In genomic region chr10:62275235-62275634, GRCm38 (mm10) we compare ENCODE assay signal across 9 mouse cellular contexts. TPM values are rescaled to one million over a fixed set of nuclear protein-coding genes. Genes with fewer than 3 reads are reported as not detected.
DNase-seq lines count a peak whose midpoint lies in the region; ATAC-seq lines count a peak whose summit lies in the region.
"Had no signal": no experiment of that assay in that cellular context is flagged by ENCODE, and none has a peak within 500 bp of the region (broad histone marks: within the 10 kb centered on the region; RNA-seq: fewer than 3 reads in every experiment).

No protein-coding gene starts in this region.

- H3K4me3 ChIP-seq in midbrain, embryonic 11.5 days (ENCODE audit: low read depth, low read length): no peak overlapping the region
- no peak overlapping the region for H3K4me3 ChIP-seq in midbrain, embryonic 16.5 days (ENCODE audit: low read depth, low read length)
- no peak overlapping the region for H3K4me3 ChIP-seq in liver, embryonic 13.5 days (replicated peaks)

- 0 out of 2 replicates have a peak, but pooled peaks cover 2% of the 10 kb centered on the region for H3K36me3 ChIP-seq in midbrain, embryonic 11.5 days (ENCODE audit: control insufficient read depth, insufficient read depth, low read length)
- peaks cover 37% of the 10 kb centered on the region for H3K36me3 ChIP-seq in midbrain, embryonic 16.5 days (ENCODE audit: control insufficient read depth, insufficient read depth, low read length)
- peaks cover 98% of the 10 kb centered on the region for H3K36me3 ChIP-seq in liver, embryonic 13.5 days

- no peak overlapping the region for H3K4me2 ChIP-seq in midbrain, embryonic 11.5 days
- no peak overlapping the region for H3K4me2 ChIP-seq in midbrain, embryonic 16.5 days (ENCODE audit: low read length)
- H3K4me2 ChIP-seq in liver, embryonic 13.5 days: no peak overlapping the region

- no peaks in the 10 kb centered on the region for H3K27me3 ChIP-seq in midbrain, embryonic 11.5 days (ENCODE audit: control insufficient read depth, insufficient read depth, low read length)
- H3K27me3 ChIP-seq in midbrain, embryonic 16.5 days (ENCODE audit: control insufficient read depth, insufficient read depth, low read depth, low read length): no peaks in the 10 kb centered on the region
- H3K27me3 ChIP-seq in liver, embryonic 13.5 days: no peaks in the 10 kb centered on the region

- ATAC-seq in midbrain, embryonic 11.5 days (ENCODE audit: low FRiP score): no peak
- ATAC-seq in midbrain, embryonic 16.5 days: no peak
- ATAC-seq in frontal cortex, adult (ENCODE audit: low TSS enrichment): peak; percentile 60; the same call in 1 of the 2 replicates
- ATAC-seq in liver, embryonic 13.5 days (ENCODE audit: low read depth): 0 out of 2 replicates have a peak, but pooled peaks have one; percentile 13

- H3K9me3 ChIP-seq in midbrain, embryonic 11.5 days (ENCODE audit: control insufficient read depth, low read length): no peaks in the 10 kb centered on the region; the same call in 1 of the 2 replicates
- no peaks in the 10 kb centered on the region for H3K9me3 ChIP-seq in midbrain, embryonic 16.5 days (replicated peaks; ENCODE audit: control insufficient read depth, low read length, poor library complexity, severe bottlenecking)
- no peaks in the 10 kb centered on the region for H3K9me3 ChIP-seq in liver, embryonic 13.5 days (replicated peaks)

- H3K4me1 ChIP-seq in midbrain, embryonic 11.5 days (ENCODE audit: control insufficient read depth, insufficient read depth, low read length): no peaks in the 10 kb centered on the region
- H3K4me1 ChIP-seq in midbrain, embryonic 16.5 days (ENCODE audit: control insufficient read depth, insufficient read depth, low read length): no peaks in the 10 kb centered on the region
- H3K4me1 ChIP-seq in liver, embryonic 13.5 days (replicated peaks): 0 out of 2 replicates have a peak, but pooled peaks cover under 1% of the 10 kb centered on the region

- peak; percentile 98 for DNase-seq in midbrain, embryonic 11.5 days (ENCODE audit: low spot score, missing footprints)
- DNase-seq in c-Kit-positive CD71-negative TER-119-negative erythroid progenitor cells, embryonic 14.5 days (ENCODE audit: low read depth): peak; percentile 74
- DNase-seq in kidney, postnatal 10 days: peak; percentile 94
- DNase-seq in liver, embryonic 13.5 days: peak; percentile 64
- peak; percentile 79 for DNase-seq in right cerebral cortex, adult 18-20 months
- peak; percentile 79 for DNase-seq in urinary bladder, adult 2 months (ENCODE audit: low spot score)

- no peak overlapping the region for H3K27ac ChIP-seq in midbrain, embryonic 11.5 days (ENCODE audit: low read depth, low read length)
- no peak overlapping the region for H3K27ac ChIP-seq in midbrain, embryonic 16.5 days (ENCODE audit: low read length)
- no peak overlapping the region for H3K27ac ChIP-seq in liver, embryonic 13.5 days

- 48% methylated on average over 4 of the region's 4 CpGs for WGBS in midbrain, embryonic 11.5 days
- 38% methylated on average over 4 of the region's 4 CpGs for WGBS in midbrain, embryonic 16.5 days
- WGBS in liver, embryonic 13.5 days (ENCODE audit: insufficient replicate concordance): 32% methylated on average over 4 of the region's 4 CpGs

- H3K9ac ChIP-seq in midbrain, embryonic 11.5 days (ENCODE audit: low read length): no peak overlapping the region
- no peak overlapping the region for H3K9ac ChIP-seq in midbrain, embryonic 16.5 days (ENCODE audit: low read depth, low read length)
- H3K9ac ChIP-seq in liver, embryonic 13.5 days: no peak overlapping the region

RNA-seq across cellular contexts. Expression of gene Tacr2, which starts 23.0 kb away (rescaled TPM):
- polyA plus RNA-seq in midbrain, embryonic 11.5 days (2014; fragmentation: Nextera tagmentation; extraction: Ambion mirVana): not detected in 2 replicates
- not detected in 2 replicates for polyA plus RNA-seq in midbrain, embryonic 16.5 days (2015; fragmentation: Nextera tagmentation; extraction: Ambion mirVana)
- polyA plus RNA-seq in liver, embryonic 13.5 days (2015; fragmentation: Nextera tagmentation; extraction: Ambion mirVana): not detected in 2 replicates
- polyA plus RNA-seq in urinary bladder, adult 2 months (2012; rRNA removed): 4.2 and 10.7 TPM in 2 replicates
- polyA plus RNA-seq: heart, embryonic 14.5 days had no signal

RNA-seq across cellular contexts. Expression of gene Tspan15, which starts 44.2 kb away (rescaled TPM):
- polyA plus RNA-seq in midbrain, embryonic 11.5 days (2014; fragmentation: Nextera tagmentation; extraction: Ambion mirVana): 8.6 and 9.3 TPM in 2 replicates
- polyA plus RNA-seq in midbrain, embryonic 16.5 days (2015; fragmentation: Nextera tagmentation; extraction: Ambion mirVana): 19.4 and 23.2 TPM in 2 replicates
- 8.8 and 9.3 TPM in 2 replicates for polyA plus RNA-seq in liver, embryonic 13.5 days (2015; fragmentation: Nextera tagmentation; extraction: Ambion mirVana)
- polyA plus RNA-seq in urinary bladder, adult 2 months (2012; rRNA removed): 37.2 and 41.5 TPM in 2 replicates

Comparison
In these comparisons a context has a peak if more than half of its experiments do, and no peak if none do; other contexts are left out.
1. ATAC-seq: peak in frontal cortex, adult (single experiment) and liver, embryonic 13.5 days (single experiment); none in midbrain, embryonic 11.5 days (single experiment) and midbrain, embryonic 16.5 days (single experiment).
2. Peak in every context shown above with its lines, with median percentiles within 50 percentile points of each other: DNase-seq.